Mouse (Mus musculus) liver, embryonic 14.5 days (tissue): ENCODE data around the gene Cda. TPM values are rescaled to one million over a fixed set of nuclear protein-coding genes. Genes with fewer than 3 reads are reported as not detected.

ENCODE experiments used
- ATAC-seq: fragments of 200-750 bp; cut with Nextera tagmentation; 2 replicates; pipeline ENCODE4 v1.8.0; 2017; ENCODE audit warnings: moderate number of reproducible peaks, mild to moderate bottlenecking, moderate library complexity; ENCODE audit not compliant: insufficient read depth
- DNase-seq, 3 experiments: peaks; one replicate each; pipeline ENCODE4 v3.0.0-alpha.2; 2012 to 2013; ENCODE audit warnings: low read depth in 3 of 3, low spot score in 3 of 3
- H3K27ac ChIP-seq: fragments of 300-500 bp; sonication (generic); 2 replicates; pipeline ENCODE4 v1.5.1; 2014; ENCODE audit warnings: moderate library complexity, mild to moderate bottlenecking, control low read depth, inconsistent platforms
- H3K27me3 ChIP-seq: fragments of 300-500 bp; sonication (generic); 2 replicates; pipeline ENCODE4 v1.6.1; 2014; ENCODE audit warnings: mild to moderate bottlenecking, low read length, moderate library complexity; ENCODE audit not compliant: control insufficient read depth, insufficient read depth
- H3K36me3 ChIP-seq: fragments of 300-500 bp; sonication (generic); replicated peaks from 2 replicates; pipeline ENCODE4 v1.6.1; 2014; ENCODE audit warnings: low read depth; ENCODE audit not compliant: control insufficient read depth, insufficient read depth
- H3K4me1 ChIP-seq, 2 experiments: fragments of 200-500 bp in 1 of 2; fragments of 300-500 bp in 1 of 2; sonication (generic) in 1 of 2; replicated peaks; 2 replicates each; pipeline ENCODE4 v1.6.1; 2012 to 2014; ENCODE audit warnings: antibody characterized with exemption in 1 of 2, inconsistent platforms in 1 of 2, low read length in 1 of 2; ENCODE audit not compliant: control insufficient read depth in 2 of 2, insufficient read depth in 2 of 2
- H3K4me2 ChIP-seq: fragments of 300-500 bp; sonication (generic); 2 replicates; pipeline ENCODE4 v1.6.1; 2014; ENCODE audit warnings: low read depth, mild to moderate bottlenecking, control low read depth, moderate library complexity
- H3K4me3 ChIP-seq, 2 experiments: fragments of 200-500 bp in 1 of 2; fragments of 300-500 bp in 1 of 2; sonication (generic) in 1 of 2; 2 replicates each; pipeline ENCODE4 v1.5.1; 2012 to 2014; ENCODE audit warnings: low read depth in 2 of 2, low read length in 2 of 2, mild to moderate bottlenecking in 2 of 2, control low read depth in 1 of 2, inconsistent platforms in 1 of 2, moderate library complexity in 1 of 2; ENCODE audit not compliant: insufficient read depth in 1 of 2
- H3K9ac ChIP-seq: fragments of 300-500 bp; sonication (generic); replicated peaks from 2 replicates; pipeline ENCODE4 v1.6.1; 2014; ENCODE audit warnings: mild to moderate bottlenecking, control low read depth, moderate library complexity
- H3K9me3 ChIP-seq: fragments of 300-500 bp; sonication (generic); 2 replicates; pipeline ENCODE4 v1.6.1; 2016; ENCODE audit warnings: low read length, mixed read lengths; ENCODE audit not compliant: control insufficient read depth
- CTCF ChIP-seq: IDR thresholded peaks from 2 replicates; pipeline ENCODE4 v1.5.1; 2016; ENCODE audit warnings: antibody characterized with exemption, low read depth, control low read depth
- EP300 ChIP-seq: IDR thresholded peaks from 2 replicates; pipeline ENCODE4 v1.6.1; 2016; ENCODE audit warnings: antibody characterized with exemption, low read depth
- WGBS: fragments of 180-500 bp; shearing (Covaris S2); extraction: QIAGEN DNeasy Blood & Tissue Kit; methylation state at CpG from one replicate; pipeline ENCODE4 v1.1.7; 2014; ENCODE audit not compliant: insufficient replicate concordance; 5-methylcytosine and 5-hydroxymethylcytosine counted together
- polyA plus RNA-seq, 2 experiments: library from polyadenylated mRNA; depleted of rRNA in 1 of 2; stranded (reverse) in 1 of 2; unstranded in 1 of 2; fragments of >200 nt; fragmentation: Nextera tagmentation in 1 of 2; extraction: Ambion mirVana in 1 of 2; gene quantifications; 2 replicates each; pipeline versions ENCODE4 v1.2.1 to v1.2.3; 2012 to 2014

The Cda gene
- polyA plus RNA-seq, 2 experiments: 2.6 to 3.7 TPM

- no peaks in the 10 kb centered on the region for H3K9me3 ChIP-seq
- no peaks in the 10 kb centered on the region for H3K27me3 ChIP-seq
- H3K4me3 ChIP-seq: no peak overlapping the region
- ATAC-seq (no peak), DNase-seq (no peak)
- no peak overlapping the region for H3K27ac ChIP-seq
- no peak overlapping the region for H3K9ac ChIP-seq
- no peaks in the 10 kb centered on the region for H3K36me3 ChIP-seq
- TF ChIP-seq EP300 (no peak), CTCF (no peak)
- 28% methylated on average over 5 of the region's 5 CpGs for WGBS
- H3K4me2 ChIP-seq: no peak overlapping the region
- H3K4me1 ChIP-seq: no peaks in the 10 kb centered on the region
Observed at GRCm38 (mm10) chr4:138336876-138337275, 30.9 kb downstream of the Cda start.

DNA sequence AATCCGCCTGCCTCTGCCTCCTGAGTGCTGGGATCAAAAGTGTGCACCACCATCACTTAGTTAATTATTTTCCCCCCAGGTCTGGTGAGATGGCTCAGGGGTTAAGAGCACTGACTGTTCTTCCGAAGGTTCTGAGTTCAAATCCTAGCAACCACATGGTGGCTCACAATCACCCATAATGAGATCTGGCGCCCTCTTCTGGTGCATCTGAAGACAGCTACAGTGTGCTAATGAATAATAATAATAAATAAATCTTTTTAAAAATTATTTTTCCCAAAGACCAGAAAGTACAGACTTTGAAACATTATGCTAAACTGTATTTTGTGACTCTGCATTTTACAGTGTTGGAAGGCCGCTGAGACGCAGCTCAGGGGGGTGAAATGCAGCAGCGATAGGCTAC lies 32.1 kb downstream of the Cda start:
- Histone ChIP-seq H3K27me3 (no peaks in the 10 kb centered on the region), H3K4me2 (no peak overlapping the region), H3K27ac (no peak overlapping the region), H3K9ac (no peak overlapping the region), H3K4me3 (no peak overlapping the region), H3K4me1 (no peaks in the 10 kb centered on the region), H3K9me3 (no peaks in the 10 kb centered on the region), H3K36me3 (no peaks in the 10 kb centered on the region)
- WGBS: 64% methylated on average over 6 of the region's 6 CpGs
- DNase-seq (no peak), ATAC-seq (no peak)
- TF ChIP-seq EP300: no peak
- TF ChIP-seq CTCF: peak; percentile 47

DNA sequence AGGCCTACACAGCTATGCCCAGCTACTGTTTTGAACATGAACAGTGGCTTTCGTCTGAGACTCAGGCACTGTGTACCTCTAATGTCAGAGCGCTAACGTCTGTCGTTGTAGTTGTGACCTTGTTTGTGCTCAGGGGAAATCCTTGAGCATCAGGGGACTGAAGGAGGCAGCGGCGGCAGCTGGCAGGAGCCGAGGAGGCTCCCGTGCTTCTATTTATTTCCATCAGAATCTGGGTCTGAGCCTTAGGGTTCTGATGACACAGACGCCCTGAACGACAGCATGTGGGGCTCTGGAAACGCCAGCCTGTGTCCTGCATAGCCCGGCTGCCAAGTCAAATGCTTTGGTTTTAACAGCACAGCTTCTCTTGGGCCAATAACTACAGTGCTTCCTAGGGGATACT lies 32.8 kb downstream of the Cda start:
- Histone ChIP-seq H3K9ac (no peak overlapping the region), H3K27me3 (no peaks in the 10 kb centered on the region), H3K4me3 (no peak overlapping the region), H3K9me3 (no peaks in the 10 kb centered on the region), H3K27ac (no peak overlapping the region), H3K4me1 (no peaks in the 10 kb centered on the region), H3K4me2 (no peak overlapping the region), H3K36me3 (no peaks in the 10 kb centered on the region)
- TF ChIP-seq CTCF: no peak
- no peak for TF ChIP-seq EP300
- no peak for ATAC-seq
- WGBS: 71% methylated on average over 12 of the region's 12 CpGs
- no peak for DNase-seq

DNA sequence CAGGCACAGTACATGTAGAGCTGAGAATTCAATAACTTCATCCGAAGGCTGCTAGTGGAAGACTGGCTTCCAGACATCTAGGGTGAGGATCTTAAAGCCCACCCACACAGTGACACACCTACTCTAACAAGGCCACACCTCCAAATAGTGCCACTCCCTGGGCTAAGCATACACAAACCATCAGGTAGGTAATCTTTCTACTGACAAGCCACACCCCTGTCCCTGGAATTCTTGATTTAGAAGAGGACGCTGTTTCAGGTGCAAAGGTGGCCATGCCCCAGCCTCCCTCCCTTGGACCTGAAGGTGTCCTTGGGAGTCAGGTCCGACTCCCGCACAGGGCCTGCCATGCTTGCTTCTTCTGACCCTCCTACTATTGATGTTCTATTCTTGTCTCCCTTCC lies 34.7 kb downstream of the Cda start:
- Histone ChIP-seq H3K4me2 (no peak overlapping the region), H3K9me3 (no peaks in the 10 kb centered on the region), H3K4me3 (no peak overlapping the region), H3K9ac (no peak overlapping the region), H3K27ac (no peak overlapping the region), H3K4me1 (0 out of 4 replicates have a peak, but pooled peaks cover 0 to under 1% of the 10 kb centered on the region in 2 experiments), H3K27me3 (no peaks in the 10 kb centered on the region), H3K36me3 (no peaks in the 10 kb centered on the region)
- 62% methylated on average over 4 of the region's 4 CpGs for WGBS
- no peak for TF ChIP-seq CTCF
- no peak for TF ChIP-seq EP300
- ATAC-seq (no peak), DNase-seq (no peak)

GRCm38 (mm10) chr4:138331647-138332046 lies 36.1 kb downstream of the Cda start:
- H3K36me3 ChIP-seq: no peaks in the 10 kb centered on the region
- no peak overlapping the region for H3K9ac ChIP-seq
- WGBS: 65% methylated on average over 9 of the region's 9 CpGs
- H3K27me3 ChIP-seq: no peaks in the 10 kb centered on the region
- H3K4me2 ChIP-seq: no peak overlapping the region
- no peaks in the 10 kb centered on the region for H3K9me3 ChIP-seq
- peaks cover 1 to 4% of the 10 kb centered on the region in 2 experiments; a peak in 1 of 4 replicates for H3K4me1 ChIP-seq
- ATAC-seq (no peak), DNase-seq (no peak)
- H3K4me3 ChIP-seq: no peak overlapping the region
- TF ChIP-seq CTCF (no peak), EP300 (no peak)
- H3K27ac ChIP-seq: no peak overlapping the region

DNA sequence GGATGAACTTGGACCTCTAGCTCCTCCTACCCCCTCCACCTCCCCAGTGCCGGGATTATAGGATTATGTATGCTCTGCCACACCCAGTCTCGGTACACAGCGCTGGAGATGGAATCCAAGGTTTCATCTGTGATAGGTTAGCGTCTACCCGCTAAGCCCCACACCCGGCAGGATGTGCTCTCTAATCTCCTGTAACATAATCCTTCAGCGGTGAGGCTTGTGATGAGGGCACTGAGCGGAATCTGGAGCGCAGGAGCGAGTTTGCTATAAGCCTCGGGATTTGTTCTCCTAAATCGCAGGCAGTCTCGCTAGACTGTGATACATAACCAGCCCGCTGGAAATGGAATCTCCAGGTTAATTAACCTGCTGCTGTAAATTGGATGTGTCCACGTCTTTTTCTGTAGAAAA lies 37.5 kb downstream of the Cda start:
- ATAC-seq: no peak
- Histone ChIP-seq H3K4me2 (no peak overlapping the region), H3K4me3 (no peak overlapping the region), H3K9ac (no peak overlapping the region), H3K9me3 (no peaks in the 10 kb centered on the region), H3K4me1 (peaks cover 6 to 9% of the 10 kb centered on the region in 2 experiments), H3K27me3 (no peaks in the 10 kb centered on the region), H3K27ac (no peak overlapping the region), H3K36me3 (no peaks in the 10 kb centered on the region)
- DNase-seq: no peak
- WGBS: 32% methylated on average over 15 of the region's 15 CpGs
- TF ChIP-seq EP300 (no peak), CTCF (no peak)
